24 mouse cellular contexts compared by ENCODE assay signal in genomic region chr14:98080014-98080413, GRCm38 (mm10).
"Had no signal": no experiment of that assay in that cellular context is flagged by ENCODE, and none has a peak within 500 bp of the region (broad histone marks: within the 10 kb centered on the region; RNA-seq: fewer than 3 reads in every experiment).

No protein-coding gene starts in this region.

- H3K9me3 ChIP-seq: heart, embryonic 12.5 days; hindbrain, embryonic 10.5 days; hindbrain, embryonic 12.5 days; intestine, embryonic 15.5 days; limb, embryonic 10.5 days; limb, embryonic 12.5 days; liver, embryonic 13.5 days; liver, embryonic 15.5 days had no signal

- H3K4me1 ChIP-seq: heart, embryonic 12.5 days; hindbrain, embryonic 12.5 days; intestine, embryonic 15.5 days; liver, embryonic 13.5 days; liver, embryonic 15.5 days had no signal

- H3K4me3 ChIP-seq: gastrocnemius, adult 2 months; heart, embryonic 12.5 days; hindbrain, embryonic 10.5 days; hindbrain, embryonic 12.5 days; intestine, embryonic 15.5 days; layer of hippocampus, adult 2 months; left cerebral cortex, adult 2 months; limb, embryonic 10.5 days; limb, embryonic 12.5 days; liver, embryonic 13.5 days; liver, embryonic 15.5 days had no signal

- ATAC-seq: forebrain, embryonic 16.5 days; hindbrain, embryonic 16.5 days; inflammation-experienced regulatory T-cells, adult 6 months; intestine, embryonic 15.5 days; intestine, postnatal 0 days; liver, postnatal 0 days had no signal

- H3K4me2 ChIP-seq: heart, embryonic 12.5 days; hindbrain, embryonic 12.5 days; hindbrain, embryonic 14.5 days; intestine, embryonic 15.5 days; limb, embryonic 12.5 days; liver, embryonic 11.5 days; liver, embryonic 13.5 days; liver, embryonic 15.5 days had no signal

- DNase-seq: gastrocnemius, adult 2 months; gastrocnemius, postnatal 10 days; gastrocnemius, postnatal 25 days; heart, adult 18-20 months; heart, postnatal 10 days; heart, postnatal 4 days; liver; liver, embryonic 13.5 days; liver, postnatal 0 days had no signal

- H3K27me3 ChIP-seq: heart, embryonic 12.5 days; hindbrain, embryonic 12.5 days; intestine, embryonic 15.5 days; limb, embryonic 12.5 days; liver, embryonic 13.5 days; liver, embryonic 15.5 days had no signal

- H3K27ac ChIP-seq: gastrocnemius, adult 2 months; hindbrain, embryonic 10.5 days; hindbrain, embryonic 12.5 days; hindbrain, embryonic 14.5 days; intestine, embryonic 15.5 days; layer of hippocampus, adult 2 months; left cerebral cortex, adult 2 months; limb, embryonic 10.5 days; limb, embryonic 12.5 days; liver, embryonic 13.5 days; liver, embryonic 15.5 days had no signal

- H3K36me3 ChIP-seq: heart, embryonic 12.5 days; hindbrain, embryonic 10.5 days; hindbrain, embryonic 12.5 days; intestine, embryonic 15.5 days; limb, embryonic 10.5 days; limb, embryonic 12.5 days; liver, embryonic 13.5 days; liver, embryonic 15.5 days had no signal

- H3K9ac ChIP-seq: heart, embryonic 12.5 days; hindbrain, embryonic 12.5 days; hindbrain, embryonic 14.5 days; intestine, embryonic 15.5 days; limb, embryonic 12.5 days; liver, embryonic 13.5 days; liver, embryonic 15.5 days; liver, postnatal 0 days had no signal
